Mouse (Mus musculus): ENCODE data around the gene Fam222a.

DNA sequence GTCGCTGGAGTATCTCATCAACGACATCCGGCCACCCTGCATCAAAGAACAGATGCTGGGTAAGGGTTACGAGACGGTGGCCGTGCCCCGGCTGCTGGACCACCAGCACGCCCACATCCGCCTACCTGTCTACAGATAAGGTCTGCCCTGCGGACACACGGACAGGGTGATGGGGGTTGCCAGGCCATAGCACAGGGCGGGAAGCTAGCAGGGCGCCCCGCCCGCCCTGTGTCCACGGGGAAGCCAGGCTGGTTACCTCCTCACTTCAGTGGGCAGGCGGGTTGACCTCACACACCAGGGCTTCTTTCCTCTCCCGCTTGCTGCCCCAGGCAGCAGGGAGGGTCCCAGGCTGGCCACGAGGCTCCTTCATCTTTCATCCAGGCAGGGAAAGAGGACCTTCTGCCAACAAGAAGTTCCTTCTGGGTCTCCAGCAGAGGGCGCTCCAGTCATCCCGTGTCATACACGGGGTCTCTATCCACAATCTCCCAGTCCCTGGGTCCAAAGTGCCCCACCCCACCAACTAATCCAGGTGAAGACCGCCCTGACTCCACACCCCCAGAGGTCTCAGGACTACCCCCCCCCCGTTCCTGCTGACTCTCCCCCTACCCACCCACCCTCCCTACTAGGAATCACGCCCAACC, 44.3 kb downstream of the Fam222a start:
- TF ChIP-seq GATA1 (IDR thresholded peaks at IDR 0.05; ENCODE audit: borderline replicate concordance, low read length) (no peak), FLI1 (IDR thresholded peaks at IDR 0.05; ENCODE audit: low read length) (no peak)

Measured in megakaryocyte, embryonic 14.5 days (primary cell).